Mouse (Mus musculus) E14TG2a.4 (cell line): ENCODE data around the gene Wwc1.

ENCODE experiments used
- H3K27me3 ChIP-seq: 2 replicates; pipeline ENCODE4 v1.6.1; 2014; ENCODE audit warnings: low read length, control low read depth; ENCODE audit not compliant: insufficient read depth
- H3K36me3 ChIP-seq: 2 replicates; pipeline ENCODE4 v1.6.1; 2014; ENCODE audit warnings: low read length, control low read depth; ENCODE audit not compliant: insufficient read depth
- H3K4me1 ChIP-seq: replicated peaks from 2 replicates; pipeline ENCODE4 v1.6.1; 2014; ENCODE audit warnings: low read depth, low read length, control low read depth
- H3K4me3 ChIP-seq: replicated peaks from 2 replicates; pipeline ENCODE4 v1.5.1; 2014; ENCODE audit warnings: mild to moderate bottlenecking, low read length
- H3K9me3 ChIP-seq: 2 replicates; pipeline ENCODE4 v1.6.1; 2014; ENCODE audit warnings: low read length, control low read depth
- CTCF ChIP-seq: conservative IDR thresholded peaks from 2 replicates; pipeline ENCODE4 v1.5.1; 2014; ENCODE audit warnings: low read length
- NANOG ChIP-seq: IDR thresholded peaks from 2 replicates; pipeline ENCODE4 v1.6.1; 2014; ENCODE audit warnings: borderline replicate concordance, low read length, mixed read lengths
- POU5F1 ChIP-seq: IDR thresholded peaks from 2 replicates; pipeline ENCODE4 v1.6.1; 2014; ENCODE audit warnings: low read length, borderline replicate concordance

The Wwc1 gene

GRCm38 (mm10) chr11:35893018-35893421, 87.3 kb downstream of the Wwc1 start:
- Histone ChIP-seq H3K9me3 (no peaks in the 10 kb centered on the region), H3K36me3 (peaks cover 71% of the 10 kb centered on the region), H3K27me3 (no peaks in the 10 kb centered on the region), H3K4me1 (peaks cover 36% of the 10 kb centered on the region), H3K4me3 (no peak overlapping the region)
- TF ChIP-seq POU5F1 (no peak), CTCF (no peak), NANOG (no peak)

- H3K36me3 ChIP-seq: peaks cover 71% of the 10 kb centered on the region
- no peak overlapping the region for H3K4me3 ChIP-seq
- H3K4me1 ChIP-seq: peaks cover 30% of the 10 kb centered on the region
- no peaks in the 10 kb centered on the region for H3K27me3 ChIP-seq
- no peaks in the 10 kb centered on the region for H3K9me3 ChIP-seq
- TF ChIP-seq CTCF (no peak), POU5F1 (no peak), NANOG (no peak)
Measured at GRCm38 (mm10) chr11:35892293-35892692, 88.0 kb downstream of the Wwc1 start.

GRCm38 (mm10) chr11:35888790-35889189, 91.5 kb downstream of the Wwc1 start:
- H3K27me3 ChIP-seq: no peaks in the 10 kb centered on the region
- H3K36me3 ChIP-seq: peaks cover 69% of the 10 kb centered on the region
- H3K4me1 ChIP-seq: peaks cover 27% of the 10 kb centered on the region
- no peak overlapping the region for H3K4me3 ChIP-seq
- no peaks in the 10 kb centered on the region for H3K9me3 ChIP-seq
- TF ChIP-seq POU5F1 (no peak), CTCF (no peak), NANOG (no peak)

- Histone ChIP-seq H3K4me1 (peaks cover 3% of the 10 kb centered on the region; the same call in 1 of the 2 replicates), H3K4me3 (no peak overlapping the region), H3K36me3 (peaks cover 80% of the 10 kb centered on the region), H3K27me3 (no peaks in the 10 kb centered on the region), H3K9me3 (no peaks in the 10 kb centered on the region)
- TF ChIP-seq NANOG: no peak
- TF ChIP-seq CTCF: no peak
- no peak for TF ChIP-seq POU5F1
Measured at GRCm38 (mm10) chr11:35882777-35883176, 97.5 kb downstream of the Wwc1 start.

GRCm38 (mm10) chr11:35878559-35878897, 101.8 kb downstream of the Wwc1 start:
- Histone ChIP-seq H3K4me3 (no peak overlapping the region), H3K36me3 (peaks cover 89% of the 10 kb centered on the region), H3K27me3 (no peaks in the 10 kb centered on the region), H3K4me1 (peaks cover 28% of the 10 kb centered on the region), H3K9me3 (no peaks in the 10 kb centered on the region)
- TF ChIP-seq CTCF: no peak
- no peak for TF ChIP-seq NANOG
- no peak for TF ChIP-seq POU5F1

- no peaks in the 10 kb centered on the region for H3K27me3 ChIP-seq
- no peak overlapping the region for H3K4me3 ChIP-seq
- H3K36me3 ChIP-seq: peaks cover 84% of the 10 kb centered on the region
- H3K9me3 ChIP-seq: no peaks in the 10 kb centered on the region
- TF ChIP-seq POU5F1 (no peak), NANOG (no peak), CTCF (no peak)
- H3K4me1 ChIP-seq: peaks cover 28% of the 10 kb centered on the region
Measured at GRCm38 (mm10) chr11:35877651-35878558, 102.4 kb downstream of the Wwc1 start.

- Histone ChIP-seq H3K27me3 (no peaks in the 10 kb centered on the region), H3K4me3 (no peak overlapping the region), H3K9me3 (no peaks in the 10 kb centered on the region), H3K4me1 (peaks cover 25% of the 10 kb centered on the region), H3K36me3 (peaks cover 84% of the 10 kb centered on the region)
- TF ChIP-seq CTCF: no peak
- no peak for TF ChIP-seq NANOG
- no peak for TF ChIP-seq POU5F1
Measured at GRCm38 (mm10) chr11:35873624-35874244, 106.6 kb downstream of the Wwc1 start.

GRCm38 (mm10) chr11:35870961-35871360, 109.4 kb downstream of the Wwc1 start:
- no peaks in the 10 kb centered on the region for H3K27me3 ChIP-seq
- H3K36me3 ChIP-seq: peaks cover 87% of the 10 kb centered on the region
- TF ChIP-seq POU5F1: no peak
- TF ChIP-seq CTCF: no peak
- no peak for TF ChIP-seq NANOG
- H3K9me3 ChIP-seq: no peaks in the 10 kb centered on the region
- H3K4me3 ChIP-seq: no peak overlapping the region
- peaks cover 18% of the 10 kb centered on the region for H3K4me1 ChIP-seq
